Mouse (Mus musculus) gastrocnemius, postnatal 14 days (tissue): ENCODE data around the gene Castor2. TPM values are rescaled to one million over a fixed set of nuclear protein-coding genes. Genes with fewer than 3 reads are reported as not detected.

ENCODE experiments used
- DNase-seq: peaks from one replicate; pipeline ENCODE4 v3.0.0; 2021; ENCODE audit warnings: mixed read lengths
- intact Hi-C: fragments of 180-260 bp; cut with DNase I; formaldehyde crosslinking; loops from one replicate; pipeline ENCODE4 v1.15.1; 2025; ENCODE audit warnings: low total_unique reads
- total RNA-seq, 2 experiments: library from RNA; stranded (reverse); gene quantifications; 2 replicates each; pipeline ENCODE4 v1.2.3; 2021

Gene Castor2
- total RNA-seq, 2 experiments from 2014 or later = 36.5 to 40.2 TPM

GRCm38 (mm10) chr5:134100232-134100771, 791 bp downstream of the Castor2 start:
- intact Hi-C loops = no loop called here

GRCm38 (mm10) chr5:134101322-134101721, 1.8 kb downstream of the Castor2 start:
- intact Hi-C loops = no loop called here
- no peak for DNase-seq

More at GRCm38 (mm10) chr5:134100232-134100771, 791 bp downstream of the Castor2 start:
- peak; percentile 18 for DNase-seq

- intact Hi-C loops = no loop called here
- DNase-seq = peak; percentile 47
Measured at GRCm38 (mm10) chr5:134101883-134102282, 2.4 kb downstream of the Castor2 start.

- intact Hi-C loops = no loop called here
- no peak for DNase-seq
Measured at GRCm38 (mm10) chr5:134102720-134103119, 3.2 kb downstream of the Castor2 start.

- intact Hi-C loops = no loop called here
Measured at GRCm38 (mm10) chr5:134105829-134106228, 6.3 kb downstream of the Castor2 start.

GRCm38 (mm10) chr5:134114981-134115380, 15.5 kb downstream of the Castor2 start:
- intact Hi-C loops = no loop called here
- DNase-seq = peak; percentile 30

More at GRCm38 (mm10) chr5:134105829-134106228, 6.3 kb downstream of the Castor2 start:
- DNase-seq = no peak

- DNase-seq = no peak
- intact Hi-C loops = no loop called here
Measured at GRCm38 (mm10) chr5:134115639-134116259, 16.2 kb downstream of the Castor2 start.

- intact Hi-C loops = no loop called here
- no peak for DNase-seq
Measured at GRCm38 (mm10) chr5:134118798-134119407, 19.4 kb downstream of the Castor2 start.

- DNase-seq = peak; percentile 78
Measured at GRCm38 (mm10) chr5:134119481-134120120, 20.1 kb downstream of the Castor2 start.

GRCm38 (mm10) chr5:134120135-134120534, 20.6 kb downstream of the Castor2 start:
- intact Hi-C loops = no loop called here
- no peak for DNase-seq

More at GRCm38 (mm10) chr5:134119481-134120120, 20.1 kb downstream of the Castor2 start:
- intact Hi-C loops = no loop called here

- DNase-seq = no peak
- intact Hi-C loops = no loop called here
Measured at GRCm38 (mm10) chr5:134121138-134121892, 21.8 kb downstream of the Castor2 start.

- intact Hi-C loops = no loop called here
Measured at GRCm38 (mm10) chr5:134121893-134122259, 22.4 kb downstream of the Castor2 start.

GRCm38 (mm10) chr5:134123846-134124245, 24.3 kb downstream of the Castor2 start:
- intact Hi-C loops = no loop called here
- DNase-seq = peak; percentile 45

More at GRCm38 (mm10) chr5:134121893-134122259, 22.4 kb downstream of the Castor2 start:
- no peak for DNase-seq

GRCm38 (mm10) chr5:134126232-134126631, 26.7 kb downstream of the Castor2 start:
- DNase-seq = no peak
- intact Hi-C loops = no loop called here

- intact Hi-C loops = no loop called here
Measured at GRCm38 (mm10) chr5:134131586-134131985, 32.1 kb downstream of the Castor2 start.

GRCm38 (mm10) chr5:134136022-134136421, 36.5 kb downstream of the Castor2 start:
- intact Hi-C loops = no loop called here
- no peak for DNase-seq

More at GRCm38 (mm10) chr5:134131586-134131985, 32.1 kb downstream of the Castor2 start:
- DNase-seq = no peak

GRCm38 (mm10) chr5:134137933-134138332, 38.4 kb downstream of the Castor2 start:
- intact Hi-C loops = no loop called here
- DNase-seq = no peak

GRCm38 (mm10) chr5:134139429-134139828, 39.9 kb downstream of the Castor2 start:
- no peak for DNase-seq
- intact Hi-C loops = no loop called here

- intact Hi-C loops = no loop called here
- DNase-seq = no peak
Measured at GRCm38 (mm10) chr5:134141236-134141635, 41.7 kb downstream of the Castor2 start.

- intact Hi-C loops = no loop called here
- no peak for DNase-seq
Measured at GRCm38 (mm10) chr5:134142381-134142780, 42.9 kb downstream of the Castor2 start.
